Mouse (Mus musculus): ENCODE results near the gene Epn1. TPM values are rescaled to one million over a fixed set of nuclear protein-coding genes. Genes with fewer than 3 reads are reported as not detected.
A peak's percentile ranks its signal among the peaks of the same experiment; 100 is the strongest.

Epn1 gene
- polyA plus RNA-seq, 1 experiment from 2014 or later, result 112 TPM

GRCm38 (mm10) chr7:5125078-5125477 lies 45.0 kb downstream of the Epn1 start:
- WGBS, result 89% methylated on average over 8 of the region's 8 CpGs
- H3K9me3 ChIP-seq (ENCODE audit: control insufficient read depth, low read length), result no peaks in the 10 kb centered on the region
- no peak overlapping the region for H3K9ac ChIP-seq (replicated peaks; ENCODE audit: low read depth, low read length)
- no peaks in the 10 kb centered on the region for H3K36me3 ChIP-seq (ENCODE audit: control insufficient read depth, insufficient read depth, low read length)
- no peaks in the 10 kb centered on the region for H3K4me1 ChIP-seq (ENCODE audit: control insufficient read depth, insufficient read depth, low read length)
- H3K27ac ChIP-seq (ENCODE audit: low read depth, low read length), result no peak overlapping the region
- no peak overlapping the region for H3K4me3 ChIP-seq (ENCODE audit: low read depth, low read length)
- no peaks in the 10 kb centered on the region for H3K27me3 ChIP-seq (ENCODE audit: control insufficient read depth, insufficient read depth, low read length)
- H3K4me2 ChIP-seq (ENCODE audit: low read depth, low read length), result no peak overlapping the region
- no peak for ATAC-seq (ENCODE audit: low read depth)

GRCm38 (mm10) chr7:5125549-5126406 lies 45.7 kb downstream of the Epn1 start, which contains the start of gene Rasl2-9:
Gene Rasl2-9 (minus strand): TSS chr7:5125950.
- Histone ChIP-seq H3K36me3 (ENCODE audit: control insufficient read depth, insufficient read depth, low read length) (no peaks in the 10 kb centered on the region), H3K9ac (replicated peaks; ENCODE audit: low read depth, low read length) (peak within 1 kb of the TSS; percentile 39), H3K27me3 (ENCODE audit: control insufficient read depth, insufficient read depth, low read length) (no peaks in the 10 kb centered on the region), H3K4me1 (ENCODE audit: control insufficient read depth, insufficient read depth, low read length) (no peaks in the 10 kb centered on the region), H3K4me2 (ENCODE audit: low read depth, low read length) (peak within 1 kb of the TSS; percentile 58), H3K4me3 (ENCODE audit: low read depth, low read length) (peak within 1 kb of the TSS; percentile 34), H3K27ac (ENCODE audit: low read depth, low read length) (no peak within 1 kb of the TSS), H3K9me3 (ENCODE audit: control insufficient read depth, low read length) (no peaks in the 10 kb centered on the region)
- ATAC-seq (ENCODE audit: low read depth), result peak; percentile 90
- 20% methylated on average over 42 of the region's 42 CpGs for WGBS

Small RNA genes within 50 kb of the gene (microRNA-seq; reads per million reads assigned to microRNA genes)
- not detected for gene Gm26217

Other genes starting within 250 kb of the Epn1 start
- gene Shisa7, start 235.5 kb upstream of the Epn1 start, polyA plus RNA-seq (2014; fragmentation: Nextera tagmentation; extraction: Ambion mirVana), result 16.8 and 18.7 TPM in 2 replicates
- 3.2 and 3.9 TPM in 2 replicates for gene Isoc2b, start 210.0 kb upstream of the Epn1 start, polyA plus RNA-seq (2014; fragmentation: Nextera tagmentation; extraction: Ambion mirVana)
- gene Isoc2a, start 203.1 kb upstream of the Epn1 start, polyA plus RNA-seq (2014; fragmentation: Nextera tagmentation; extraction: Ambion mirVana), result 0.58 and 0.76 TPM in 2 replicates
- 0.37 and 0.41 TPM in 2 replicates for gene Gm36210, start 173.7 kb upstream of the Epn1 start, polyA plus RNA-seq (2014; fragmentation: Nextera tagmentation; extraction: Ambion mirVana)
- gene Zfp628, start 165.0 kb upstream of the Epn1 start, polyA plus RNA-seq (2014; fragmentation: Nextera tagmentation; extraction: Ambion mirVana), result 2.8 and 3.7 TPM in 2 replicates
- gene Nat14, start 158.2 kb upstream of the Epn1 start, polyA plus RNA-seq (2014; fragmentation: Nextera tagmentation; extraction: Ambion mirVana), result 24.4 and 27.9 TPM in 2 replicates
- gene Ssc5d, start 154.4 kb upstream of the Epn1 start, polyA plus RNA-seq (2014; fragmentation: Nextera tagmentation; extraction: Ambion mirVana), result 0.40 and 1.3 TPM in 2 replicates
- not detected in 2 replicates for gene Sbk2, start 115.8 kb upstream of the Epn1 start, polyA plus RNA-seq (2014; fragmentation: Nextera tagmentation; extraction: Ambion mirVana)
- gene Sbk3, start 109.1 kb upstream of the Epn1 start, polyA plus RNA-seq (2014; fragmentation: Nextera tagmentation; extraction: Ambion mirVana), result 0.52 and 0.75 TPM in 2 replicates
- gene Zfp579, start 84.1 kb upstream of the Epn1 start, polyA plus RNA-seq (2014; fragmentation: Nextera tagmentation; extraction: Ambion mirVana), result 55.6 and 67.7 TPM in 2 replicates
- gene Zfp524, start 65.8 kb upstream of the Epn1 start, polyA plus RNA-seq (2014; fragmentation: Nextera tagmentation; extraction: Ambion mirVana), result 5.9 and 7.9 TPM in 2 replicates
- 27.2 and 30.4 TPM in 2 replicates for gene Fiz1, start 65.5 kb upstream of the Epn1 start, polyA plus RNA-seq (2014; fragmentation: Nextera tagmentation; extraction: Ambion mirVana)
- 2.6 and 2.7 TPM in 2 replicates for gene Gm44973, start 64.7 kb upstream of the Epn1 start, polyA plus RNA-seq (2014; fragmentation: Nextera tagmentation; extraction: Ambion mirVana)
- gene Zfp865, start 59.9 kb upstream of the Epn1 start, polyA plus RNA-seq (2014; fragmentation: Nextera tagmentation; extraction: Ambion mirVana), result 5.9 and 6.8 TPM in 2 replicates
- 53.6 and 64.8 TPM in 2 replicates for gene Ccdc106, start 59.7 kb upstream of the Epn1 start, polyA plus RNA-seq (2014; fragmentation: Nextera tagmentation; extraction: Ambion mirVana)
- gene 4632433K11Rik, start 46.1 kb upstream of the Epn1 start, polyA plus RNA-seq (2014; fragmentation: Nextera tagmentation; extraction: Ambion mirVana), result not detected in 2 replicates
- 6.6 and 8.5 TPM in 2 replicates for gene Zfp784, start 41.8 kb upstream of the Epn1 start, polyA plus RNA-seq (2014; fragmentation: Nextera tagmentation; extraction: Ambion mirVana)
- gene Zfp580, start 28.7 kb upstream of the Epn1 start, polyA plus RNA-seq (2014; fragmentation: Nextera tagmentation; extraction: Ambion mirVana), result 102 and 111 TPM in 2 replicates
- 83.0 and 84.2 TPM in 2 replicates for gene U2af2, start 18.1 kb upstream of the Epn1 start, polyA plus RNA-seq (2014; fragmentation: Nextera tagmentation; extraction: Ambion mirVana)
- gene Rfpl4, start 36.7 kb downstream of the Epn1 start, polyA plus RNA-seq (2014; fragmentation: Nextera tagmentation; extraction: Ambion mirVana), result not detected in 2 replicates
- 1.2 TPM in 1 of 2 replicates, not detected in the other for gene Rasl2-9, start 45.7 kb downstream of the Epn1 start, polyA plus RNA-seq (2014; fragmentation: Nextera tagmentation; extraction: Ambion mirVana)
- 0.04 and 0.10 TPM in 2 replicates for gene Vmn1r55, start 69.4 kb downstream of the Epn1 start, polyA plus RNA-seq (2014; fragmentation: Nextera tagmentation; extraction: Ambion mirVana)
- not detected in 2 replicates for gene Vmn1r56, start 116.5 kb downstream of the Epn1 start, polyA plus RNA-seq (2014; fragmentation: Nextera tagmentation; extraction: Ambion mirVana)
- not detected in 2 replicates for gene Vmn1r57, start 138.3 kb downstream of the Epn1 start, polyA plus RNA-seq (2014; fragmentation: Nextera tagmentation; extraction: Ambion mirVana)